Mouse (Mus musculus) embryonic facial prominence, embryonic 10.5 days (tissue): Measurements from ENCODE around the gene Rai1. TPM values are rescaled to one million over a fixed set of nuclear protein-coding genes. Genes with fewer than 3 reads are reported as not detected.

Source experiments
- DNase-seq: peaks from one replicate; pipeline ENCODE4 v3.0.0-alpha.2; 2017; ENCODE audit warnings: low spot score
- H3K27ac ChIP-seq: fragments of 300-500 bp; sonication (generic); replicated peaks from 2 replicates; pipeline ENCODE4 v1.5.1; 2016; ENCODE audit warnings: mild to moderate bottlenecking
- H3K27me3 ChIP-seq: fragments of 300-500 bp; sonication (generic); replicated peaks from 2 replicates; pipeline ENCODE4 v1.6.1; 2016; ENCODE audit warnings: low read depth, mild to moderate bottlenecking; ENCODE audit not compliant: poor library complexity, severe bottlenecking
- H3K36me3 ChIP-seq: fragments of 300-500 bp; sonication (generic); replicated peaks from 2 replicates; pipeline ENCODE4 v1.6.1; 2016; ENCODE audit warnings: mild to moderate bottlenecking, moderate library complexity
- H3K4me1 ChIP-seq: fragments of 300-500 bp; sonication (generic); 2 replicates; pipeline ENCODE4 v1.6.1; 2016
- H3K4me3 ChIP-seq: fragments of 300-500 bp; sonication (generic); 2 replicates; pipeline ENCODE4 v1.5.1; 2016; ENCODE audit warnings: mild to moderate bottlenecking, moderate library complexity
- H3K9me3 ChIP-seq: fragments of 300-500 bp; sonication (generic); 2 replicates; pipeline ENCODE4 v1.6.1; 2016; ENCODE audit warnings: mild to moderate bottlenecking
- WGBS: fragments of 180-500 bp; shearing (Covaris S2); methylation state at CpG from one replicate; pipeline ENCODE4 v1.1.7; 2016; 5-methylcytosine and 5-hydroxymethylcytosine counted together
- polyA plus RNA-seq: library from polyadenylated mRNA; unstranded; fragments of >200 nt; fragmentation: Nextera tagmentation; extraction: Ambion mirVana; gene quantifications from 2 replicates; pipeline ENCODE4 v1.2.1, GENCODE M21; 2016

The Rai1 gene
- polyA plus RNA-seq, result 31.0 and 33.8 TPM in 2 replicates

DNA sequence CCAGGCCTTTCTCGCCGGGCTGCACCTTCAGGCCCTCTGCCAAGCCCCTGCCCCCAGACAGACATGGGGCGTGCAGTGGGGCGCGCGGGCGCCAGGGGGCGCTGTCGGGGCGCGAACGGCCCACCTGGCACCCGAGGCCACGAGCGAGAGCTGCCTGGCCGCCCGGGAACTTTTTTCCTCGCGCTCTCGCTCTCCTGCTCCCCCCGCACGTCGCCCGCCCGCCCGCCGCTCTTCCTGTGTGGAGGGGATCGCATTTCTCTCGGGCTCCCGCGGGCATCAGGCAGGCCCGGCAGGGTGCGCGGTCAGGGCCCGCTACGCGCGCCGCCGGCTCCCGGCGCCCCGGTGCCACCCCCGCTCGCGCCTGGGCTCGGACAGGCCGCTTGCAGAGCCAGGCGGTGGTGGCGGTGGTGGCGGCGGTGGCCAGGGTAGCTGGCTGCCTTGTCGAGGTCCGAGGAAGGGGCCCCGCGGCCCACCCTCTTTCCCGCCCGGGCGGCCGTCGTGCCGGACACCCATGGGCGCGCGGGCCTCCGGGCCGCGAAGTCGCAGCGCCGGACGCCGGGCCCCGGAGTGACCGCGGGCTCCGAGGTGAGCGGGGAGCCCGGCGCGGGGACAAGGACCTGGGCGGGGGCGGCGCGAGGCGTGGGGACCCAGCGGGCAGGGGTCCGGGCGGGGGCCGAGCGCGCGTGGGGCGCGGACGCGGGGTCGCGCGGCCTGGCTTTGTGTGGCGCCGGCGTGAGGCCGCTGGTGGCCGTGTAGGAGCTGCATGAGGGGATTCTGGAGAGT lies at the start of gene Rai1:
Rai1 (plus strand) TSS at position 204 of the 783 bp plus-strand sequence.
- DNase-seq, result peak; percentile 96
- no peaks in the 10 kb centered on the region for H3K27me3 ChIP-seq
- H3K9me3 ChIP-seq, result no peaks in the 10 kb centered on the region
- WGBS, result under 1% methylated on average over 105 of the region's 105 CpGs
- H3K36me3 ChIP-seq, result no peaks in the 10 kb centered on the region
- peak within 1 kb of the TSS; percentile 100 for H3K4me3 ChIP-seq
- H3K4me1 ChIP-seq, result peaks cover 45% of the 10 kb centered on the region
- H3K27ac ChIP-seq, result peak within 1 kb of the TSS; percentile 100

GRCm38 (mm10) chr11:60056520-60056919 lies 48.3 kb upstream of the Rai1 start:
- no peaks in the 10 kb centered on the region for H3K4me1 ChIP-seq
- WGBS, result 86% methylated on average over 6 of the region's 6 CpGs
- no peaks in the 10 kb centered on the region for H3K27me3 ChIP-seq
- no peak overlapping the region for H3K4me3 ChIP-seq
- H3K36me3 ChIP-seq, result no peaks in the 10 kb centered on the region
- H3K27ac ChIP-seq, result no peak overlapping the region
- H3K9me3 ChIP-seq, result no peaks in the 10 kb centered on the region
- DNase-seq, result no peak

DNA sequence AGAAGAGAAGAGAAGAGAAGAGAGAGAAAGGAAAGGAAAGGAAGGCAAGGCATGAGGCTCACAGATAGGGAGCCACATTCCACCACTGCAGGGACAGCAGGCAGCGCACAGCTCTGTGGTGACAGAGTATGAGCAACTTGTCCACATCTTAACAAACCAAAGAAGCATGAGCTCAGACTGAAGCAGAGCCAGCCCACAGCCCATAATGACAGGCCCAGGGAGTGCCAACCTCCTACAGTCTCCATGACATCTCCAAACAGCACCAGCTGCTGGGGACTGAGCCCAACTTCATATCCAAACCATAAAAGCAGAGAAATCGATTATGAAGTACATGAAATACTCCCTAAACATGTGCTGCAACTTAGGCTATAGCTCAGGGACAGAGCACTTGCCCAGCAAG lies 46.8 kb upstream of the Rai1 start:
- 79% methylated on average over 2 of the region's 2 CpGs for WGBS
- no peak for DNase-seq
- Histone ChIP-seq H3K36me3 (no peaks in the 10 kb centered on the region), H3K4me3 (no peak overlapping the region), H3K4me1 (no peaks in the 10 kb centered on the region), H3K9me3 (no peaks in the 10 kb centered on the region), H3K27ac (no peak overlapping the region), H3K27me3 (no peaks in the 10 kb centered on the region)

GRCm38 (mm10) chr11:60058441-60058840 lies 46.4 kb upstream of the Rai1 start:
- no peak overlapping the region for H3K27ac ChIP-seq
- H3K4me3 ChIP-seq, result no peak overlapping the region
- no peaks in the 10 kb centered on the region for H3K9me3 ChIP-seq
- no peak for DNase-seq
- WGBS, result 82% methylated on average over 10 of the region's 10 CpGs
- no peaks in the 10 kb centered on the region for H3K36me3 ChIP-seq
- H3K27me3 ChIP-seq, result no peaks in the 10 kb centered on the region
- H3K4me1 ChIP-seq, result no peaks in the 10 kb centered on the region

DNA sequence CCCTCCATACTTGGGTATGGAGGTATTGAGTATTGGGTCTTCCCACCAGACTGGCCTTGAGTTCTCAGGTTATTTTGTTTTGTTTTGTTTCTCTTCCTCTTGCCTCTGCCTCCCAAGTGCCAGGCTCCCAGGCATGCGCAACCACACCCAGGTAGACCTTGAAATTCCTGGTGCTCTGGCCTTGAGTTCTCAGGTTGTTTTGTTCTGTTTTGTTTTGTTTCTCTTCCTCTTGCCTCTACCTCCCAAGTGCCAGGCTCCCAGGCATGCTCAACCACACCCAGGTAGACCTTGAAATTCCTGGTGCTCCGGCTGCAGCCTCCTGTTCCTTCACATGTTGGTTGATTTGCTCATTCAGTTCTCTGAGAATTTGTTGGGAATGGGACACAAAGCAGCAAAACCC lies 44.8 kb upstream of the Rai1 start:
- 96% methylated on average over 2 of the region's 2 CpGs for WGBS
- H3K4me3 ChIP-seq, result no peak overlapping the region
- DNase-seq, result no peak
- no peak overlapping the region for H3K27ac ChIP-seq
- H3K4me1 ChIP-seq, result 0 out of 2 replicates have a peak, but pooled peaks cover 2% of the 10 kb centered on the region
- no peaks in the 10 kb centered on the region for H3K36me3 ChIP-seq
- H3K9me3 ChIP-seq, result no peaks in the 10 kb centered on the region
- H3K27me3 ChIP-seq, result no peaks in the 10 kb centered on the region

DNA sequence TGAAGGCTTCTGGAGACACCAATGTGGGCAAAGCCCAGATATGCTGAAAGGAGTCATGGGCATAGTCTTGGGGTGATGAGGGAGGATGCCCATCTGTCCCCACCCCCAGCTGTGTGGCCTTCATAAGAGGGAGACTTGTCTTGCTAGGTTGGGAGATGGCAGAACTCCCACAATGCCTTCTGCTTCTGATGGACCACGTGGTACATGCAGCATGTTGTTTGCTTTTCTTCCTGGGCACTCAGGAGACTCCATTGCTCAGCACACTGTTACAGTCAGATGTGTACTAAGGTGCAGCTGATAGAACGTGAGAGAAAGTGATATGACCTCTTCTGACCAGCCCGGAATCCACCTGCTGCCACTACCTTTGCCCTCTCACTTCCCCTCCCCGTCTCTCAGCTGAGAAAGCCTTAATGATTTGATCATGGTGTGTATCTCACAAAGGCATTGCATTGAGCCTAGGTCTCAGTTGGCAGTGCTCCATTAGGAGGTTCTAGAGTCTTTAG lies 43.3 kb upstream of the Rai1 start:
- no peaks in the 10 kb centered on the region for H3K9me3 ChIP-seq
- no peak for DNase-seq
- WGBS, result 77% methylated on average over 4 of the region's 4 CpGs
- no peaks in the 10 kb centered on the region for H3K27me3 ChIP-seq
- no peak overlapping the region for H3K27ac ChIP-seq
- peaks cover 10% of the 10 kb centered on the region for H3K4me1 ChIP-seq
- no peak overlapping the region for H3K4me3 ChIP-seq
- no peaks in the 10 kb centered on the region for H3K36me3 ChIP-seq

- Histone ChIP-seq H3K27ac (no peak overlapping the region), H3K36me3 (no peaks in the 10 kb centered on the region), H3K9me3 (no peaks in the 10 kb centered on the region), H3K4me1 (peaks cover 10% of the 10 kb centered on the region), H3K27me3 (no peaks in the 10 kb centered on the region), H3K4me3 (no peak overlapping the region)
- WGBS, result 59% methylated on average over 1 of the region's 1 CpGs
- peak; percentile 24 for DNase-seq
Measured at GRCm38 (mm10) chr11:60065267-60065666, 39.5 kb upstream of the Rai1 start.

DNA sequence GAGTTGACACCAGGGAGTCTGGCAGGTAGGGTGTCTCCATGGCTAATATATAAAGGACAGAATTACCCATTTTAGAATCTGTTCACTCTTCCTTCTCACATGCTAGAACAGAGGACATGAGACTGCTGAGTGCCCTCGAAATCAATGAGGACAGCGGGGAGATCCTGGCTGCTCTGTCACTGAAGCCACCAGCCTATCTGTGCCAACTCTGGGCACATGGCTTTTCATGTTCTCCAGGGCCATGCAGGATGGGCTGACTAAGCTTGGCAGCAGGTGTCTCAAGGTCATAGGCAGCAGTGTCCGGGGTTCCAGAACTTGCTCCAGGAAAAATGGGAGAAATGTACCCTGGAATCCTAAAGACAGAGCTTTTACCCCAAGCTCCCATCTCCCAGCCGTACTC lies 37.2 kb upstream of the Rai1 start:
- H3K27me3 ChIP-seq, result no peaks in the 10 kb centered on the region
- H3K4me1 ChIP-seq, result peaks cover 18% of the 10 kb centered on the region
- no peak overlapping the region for H3K4me3 ChIP-seq
- H3K27ac ChIP-seq, result no peak overlapping the region
- H3K36me3 ChIP-seq, result no peaks in the 10 kb centered on the region
- no peaks in the 10 kb centered on the region for H3K9me3 ChIP-seq
- no peak for DNase-seq
- WGBS, result 89% methylated on average over 4 of the region's 4 CpGs

DNA sequence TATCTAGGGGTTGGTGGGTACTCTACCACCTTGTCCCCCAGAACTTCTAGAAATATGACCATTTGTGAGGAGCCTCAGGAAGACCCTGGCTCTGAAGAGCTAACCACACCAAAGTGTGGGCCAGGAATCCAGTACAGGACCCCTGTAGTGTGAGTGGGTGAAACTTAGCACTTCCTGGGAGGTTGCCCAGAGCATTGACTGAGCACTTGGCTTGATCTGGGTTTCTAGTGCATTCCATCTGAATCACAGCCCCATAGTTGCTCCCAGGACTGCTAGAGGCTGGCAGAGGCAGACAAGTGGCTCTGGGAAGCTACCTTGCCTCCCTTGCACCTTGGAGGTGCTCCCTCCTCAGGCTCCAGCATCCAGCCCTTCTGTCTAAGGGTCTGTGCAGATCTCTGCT lies 36.2 kb upstream of the Rai1 start:
- Histone ChIP-seq H3K36me3 (no peaks in the 10 kb centered on the region), H3K27me3 (no peaks in the 10 kb centered on the region), H3K4me1 (peaks cover 18% of the 10 kb centered on the region), H3K27ac (no peak overlapping the region), H3K9me3 (no peaks in the 10 kb centered on the region), H3K4me3 (no peak overlapping the region)
- DNase-seq, result no peak

- Histone ChIP-seq H3K27ac (peak overlapping the region; percentile 21; the same call in 1 of the 2 replicates), H3K36me3 (no peaks in the 10 kb centered on the region), H3K4me1 (peaks cover 12% of the 10 kb centered on the region), H3K9me3 (no peaks in the 10 kb centered on the region), H3K4me3 (no peak overlapping the region), H3K27me3 (no peaks in the 10 kb centered on the region)
- peak; percentile 76 for DNase-seq
- 38% methylated on average over 8 of the region's 8 CpGs for WGBS
Measured at GRCm38 (mm10) chr11:60070599-60070998, 34.2 kb upstream of the Rai1 start.

DNA sequence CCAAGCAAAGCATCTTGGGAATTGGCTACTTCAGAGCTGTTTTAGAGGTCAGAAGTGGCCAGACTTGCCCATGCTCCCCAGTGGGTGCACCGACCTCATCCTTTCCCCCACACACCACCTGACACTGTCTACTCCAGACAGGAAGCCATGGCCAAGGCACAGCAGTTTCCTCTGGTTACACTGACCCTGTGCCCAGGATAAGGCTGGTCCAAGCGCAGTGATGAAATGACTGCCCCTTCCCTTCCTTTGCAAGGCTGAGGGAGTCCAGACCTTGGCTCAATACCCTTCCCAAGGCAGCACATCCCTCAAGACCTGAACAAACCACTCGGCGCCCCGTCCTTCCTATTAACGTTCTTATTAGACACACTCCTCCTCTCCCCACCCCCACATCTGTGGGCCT lies 33.6 kb upstream of the Rai1 start:
- Histone ChIP-seq H3K27ac (no peak overlapping the region; the same call in 1 of the 2 replicates), H3K4me3 (no peak overlapping the region), H3K4me1 (0 out of 2 replicates have a peak, but pooled peaks cover 8% of the 10 kb centered on the region), H3K27me3 (no peaks in the 10 kb centered on the region), H3K9me3 (no peaks in the 10 kb centered on the region), H3K36me3 (no peaks in the 10 kb centered on the region)
- WGBS, result 94% methylated on average over 6 of the region's 6 CpGs
- DNase-seq, result no peak

DNA sequence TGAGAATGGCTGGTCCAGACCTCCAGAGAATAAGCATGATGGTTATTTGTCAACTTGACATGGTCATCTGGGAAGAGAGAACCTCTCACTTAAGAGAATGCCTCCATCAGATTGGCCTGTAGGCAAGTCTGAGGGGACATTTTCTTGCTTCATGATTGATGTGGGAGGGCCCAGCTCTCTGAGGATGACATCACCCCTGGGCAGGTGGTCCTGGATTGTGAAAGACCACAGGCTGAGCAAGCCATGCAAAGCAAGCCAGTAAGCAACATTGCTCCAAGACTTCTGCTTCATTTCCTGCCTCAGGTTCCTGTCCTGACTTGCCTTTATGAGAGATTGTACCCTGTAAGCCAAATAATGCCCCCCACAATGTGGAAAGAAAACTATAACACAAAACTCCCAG lies 31.7 kb upstream of the Rai1 start:
- no peak for DNase-seq
- Histone ChIP-seq H3K36me3 (no peaks in the 10 kb centered on the region), H3K27me3 (no peaks in the 10 kb centered on the region), H3K4me1 (0 out of 2 replicates have a peak, but pooled peaks cover 8% of the 10 kb centered on the region), H3K27ac (no peak overlapping the region), H3K9me3 (no peaks in the 10 kb centered on the region), H3K4me3 (no peak overlapping the region)

DNA sequence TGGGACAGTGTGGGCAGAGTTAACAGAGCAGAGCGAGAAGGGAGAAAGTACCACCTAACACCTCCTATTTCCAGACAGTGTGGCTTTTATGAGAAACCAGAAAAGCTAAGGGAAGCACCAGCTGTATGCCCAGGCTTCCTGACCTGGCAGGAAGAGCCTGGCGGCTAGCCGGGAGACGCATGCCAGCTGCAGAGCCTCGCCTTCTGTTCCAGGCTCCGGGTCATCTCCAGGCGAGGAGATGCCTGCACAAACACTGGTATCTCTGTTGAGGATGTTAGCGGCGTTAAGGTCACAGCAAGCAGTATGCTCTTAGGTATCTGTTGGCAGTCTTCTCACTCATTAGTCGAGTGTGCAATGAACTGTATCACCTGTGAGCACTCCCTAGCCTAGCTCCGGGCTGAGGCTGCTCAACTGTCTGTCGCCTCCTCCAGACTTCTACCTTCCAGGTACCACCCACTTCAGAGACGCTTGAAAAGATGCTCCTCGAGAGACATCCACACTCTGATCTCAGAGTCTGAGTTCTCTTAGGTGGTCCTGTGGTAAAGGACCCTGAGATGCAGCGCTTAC lies 30.8 kb upstream of the Rai1 start:
- Histone ChIP-seq H3K9me3 (no peaks in the 10 kb centered on the region), H3K27me3 (no peaks in the 10 kb centered on the region), H3K4me3 (no peak overlapping the region), H3K4me1 (0 out of 2 replicates have a peak, but pooled peaks cover 8% of the 10 kb centered on the region), H3K27ac (no peak overlapping the region), H3K36me3 (no peaks in the 10 kb centered on the region)
- DNase-seq, result no peak
- 81% methylated on average over 15 of the region's 15 CpGs for WGBS
